Mouse (Mus musculus) intestine, embryonic 16.5 days (tissue): ENCODE data around the gene Fam166a. TPM values are rescaled to one million over a fixed set of nuclear protein-coding genes. Genes with fewer than 3 reads are reported as not detected.

Experiments used
- ATAC-seq: fragments of 200-750 bp; cut with Nextera tagmentation; 2 replicates; pipeline ENCODE4 v1.8.0; 2017; ENCODE audit warnings: moderate TSS enrichment, moderate library complexity
- H3K27ac ChIP-seq: fragments of 300-500 bp; sonication (generic); 2 replicates; pipeline ENCODE4 v1.5.1; 2014; ENCODE audit warnings: mild to moderate bottlenecking, low read length
- H3K27me3 ChIP-seq: fragments of 300-500 bp; sonication (generic); replicated peaks from 2 replicates; pipeline ENCODE4 v1.6.1; 2014; ENCODE audit warnings: low read length, control low read depth, mixed read lengths; ENCODE audit not compliant: control insufficient read depth, insufficient read depth
- H3K36me3 ChIP-seq: fragments of 300-500 bp; sonication (generic); 2 replicates; pipeline ENCODE4 v1.6.1; 2014; ENCODE audit warnings: low read length, control low read depth; ENCODE audit not compliant: control insufficient read depth, insufficient read depth
- H3K4me1 ChIP-seq: fragments of 300-500 bp; sonication (generic); 2 replicates; pipeline ENCODE4 v1.6.1; 2014; ENCODE audit warnings: low read length, control low read depth, mixed read lengths; ENCODE audit not compliant: control insufficient read depth, insufficient read depth
- H3K4me2 ChIP-seq: fragments of 300-500 bp; sonication (generic); 2 replicates; pipeline ENCODE4 v1.6.1; 2014; ENCODE audit warnings: low read depth, low read length, control low read depth
- H3K4me3 ChIP-seq: fragments of 300-500 bp; sonication (generic); 2 replicates; pipeline ENCODE4 v1.5.1; 2014; ENCODE audit warnings: mild to moderate bottlenecking, low read length
- H3K9ac ChIP-seq: fragments of 300-500 bp; sonication (generic); 2 replicates; pipeline ENCODE4 v1.6.1; 2014; ENCODE audit warnings: low read depth, low read length
- H3K9me3 ChIP-seq: fragments of 300-500 bp; sonication (generic); 2 replicates; pipeline ENCODE4 v1.6.1; 2016; ENCODE audit warnings: low read length, control low read depth; ENCODE audit not compliant: control insufficient read depth
- WGBS: fragments of 180-500 bp; shearing (Covaris S2); extraction: QIAGEN DNeasy Blood & Tissue Kit; methylation state at CpG from one replicate; pipeline ENCODE4 v1.1.7; 2014; 5-methylcytosine and 5-hydroxymethylcytosine counted together
- polyA plus RNA-seq: library from polyadenylated mRNA; unstranded; fragments of >200 nt; fragmentation: Nextera tagmentation; extraction: Ambion mirVana; gene quantifications from 2 replicates; pipeline ENCODE4 v1.2.1, GENCODE M21; 2015

Gene Fam166a
- polyA plus RNA-seq, 1 experiment from 2014 or later = 0.12 TPM

DNA sequence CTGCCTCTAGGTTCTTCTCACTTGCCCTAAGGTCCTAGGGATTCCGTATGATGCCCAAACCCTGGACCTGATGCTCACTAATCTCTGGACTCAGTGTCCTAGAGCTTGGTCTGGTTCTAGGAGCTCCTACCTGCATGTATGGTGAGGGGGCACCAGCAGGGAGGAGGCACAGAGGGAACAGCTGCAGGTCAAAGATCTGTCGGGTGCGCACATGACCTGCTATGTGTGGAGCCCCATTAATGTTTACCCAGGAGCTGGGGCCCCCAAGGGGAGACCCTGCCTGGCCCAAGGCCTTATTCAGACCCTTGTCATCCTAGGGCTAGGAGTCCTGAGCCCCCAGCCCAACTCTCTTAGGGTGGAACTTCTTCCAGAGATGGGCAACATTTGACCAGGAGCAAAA lies 15.5 kb downstream of the Fam166a start, which contains the start of gene Slc34a3:
Gene Slc34a3 (minus strand): TSS at position 315 of the 400 bp plus-strand sequence.
- Histone ChIP-seq H3K4me2 (peak within 1 kb of the TSS; percentile 38), H3K4me3 (0 out of 2 replicates have a peak within 1 kb of the TSS, but pooled peaks have one; percentile 14), H3K9ac (peak within 1 kb of the TSS; percentile 55), H3K9me3 (no peaks in the 10 kb centered on the region), H3K36me3 (no peaks in the 10 kb centered on the region), H3K4me1 (peaks cover 39% of the 10 kb centered on the region), H3K27ac (peak within 1 kb of the TSS; percentile 90), H3K27me3 (no peaks in the 10 kb centered on the region)
- peak; percentile 73 for ATAC-seq
- 62% methylated on average over 3 of the region's 3 CpGs for WGBS

- WGBS = 55% methylated on average over 5 of the region's 5 CpGs
- Histone ChIP-seq H3K27ac (peak overlapping the region; percentile 90), H3K9me3 (no peaks in the 10 kb centered on the region), H3K4me2 (peak overlapping the region; percentile 38), H3K9ac (peak overlapping the region; percentile 19; the same call in 1 of the 2 replicates), H3K4me1 (peaks cover 37% of the 10 kb centered on the region), H3K36me3 (no peaks in the 10 kb centered on the region), H3K27me3 (no peaks in the 10 kb centered on the region), H3K4me3 (0 out of 2 replicates have a peak overlapping the region, but pooled peaks have one; percentile 14)
- peak; percentile 77 for ATAC-seq
Observed at GRCm38 (mm10) chr2:25234551-25235220, 16.1 kb downstream of the Fam166a start.

DNA sequence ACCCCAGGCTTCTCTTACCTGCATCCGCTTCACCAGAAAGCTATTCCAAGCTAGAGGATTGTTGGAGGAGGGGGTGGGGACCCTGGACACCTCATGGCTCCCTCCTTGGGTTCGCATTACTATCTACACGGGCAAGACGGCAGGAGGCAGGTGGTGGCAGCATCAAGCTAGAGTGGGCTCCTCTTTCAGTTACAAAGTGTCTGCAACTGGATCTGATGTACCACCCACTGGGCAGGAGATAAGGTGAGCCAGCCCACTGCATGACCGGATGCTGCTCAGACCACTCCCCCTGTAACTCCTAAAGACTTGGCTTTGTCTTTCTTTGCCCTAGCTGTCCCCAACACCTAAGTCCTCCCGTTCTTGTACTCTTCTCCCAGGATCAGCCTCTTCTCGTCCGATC lies 18.1 kb downstream of the Fam166a start, which contains the start of gene Rnf224:
Gene Rnf224 (minus strand): TSS at position 174 of the 400 bp plus-strand sequence.
- Histone ChIP-seq H3K4me2 (peak within 1 kb of the TSS; percentile 19; the same call in 1 of the 2 replicates), H3K9me3 (no peaks in the 10 kb centered on the region), H3K27me3 (no peaks in the 10 kb centered on the region), H3K36me3 (no peaks in the 10 kb centered on the region), H3K4me1 (peaks cover 52% of the 10 kb centered on the region), H3K9ac (0 out of 2 replicates have a peak within 1 kb of the TSS, but pooled peaks have one; percentile 19), H3K4me3 (no peak within 1 kb of the TSS), H3K27ac (peak within 1 kb of the TSS; percentile 90)
- no peak for ATAC-seq
- WGBS = 43% methylated on average over 8 of the region's 8 CpGs

DNA sequence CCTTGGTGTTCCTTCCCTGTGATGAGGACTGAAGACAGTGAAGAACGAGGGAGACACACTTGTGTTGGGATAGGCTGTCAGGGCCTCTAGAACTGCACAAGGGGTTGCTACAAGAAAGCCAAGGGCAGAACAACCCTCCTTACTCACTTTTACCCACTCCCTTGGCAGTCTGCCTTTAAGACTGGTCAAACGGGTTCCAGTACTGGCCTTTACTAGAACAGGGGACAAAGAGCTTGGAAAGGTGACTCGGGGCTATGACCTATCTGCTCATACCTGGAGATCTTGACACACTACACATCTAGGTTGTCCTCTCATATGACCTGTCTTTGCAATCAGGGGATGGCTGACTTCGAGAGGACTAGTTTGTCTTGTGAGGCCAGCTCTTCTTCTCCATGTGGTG lies 19.0 kb downstream of the Fam166a start:
- no peak for ATAC-seq
- peaks cover 59% of the 10 kb centered on the region for H3K4me1 ChIP-seq
- H3K36me3 ChIP-seq = no peaks in the 10 kb centered on the region
- H3K4me3 ChIP-seq = no peak overlapping the region
- 0 out of 2 replicates have a peak overlapping the region, but pooled peaks have one; percentile 19 for H3K9ac ChIP-seq
- H3K27ac ChIP-seq = peak overlapping the region; percentile 40
- no peaks in the 10 kb centered on the region for H3K9me3 ChIP-seq
- WGBS = 51% methylated on average over 4 of the region's 4 CpGs
- no peaks in the 10 kb centered on the region for H3K27me3 ChIP-seq
- H3K4me2 ChIP-seq = no peak overlapping the region

GRCm38 (mm10) chr2:25238106-25238505 lies 19.6 kb downstream of the Fam166a start:
- Histone ChIP-seq H3K36me3 (no peaks in the 10 kb centered on the region), H3K4me2 (no peak overlapping the region), H3K9me3 (no peaks in the 10 kb centered on the region), H3K4me3 (no peak overlapping the region), H3K27me3 (no peaks in the 10 kb centered on the region), H3K4me1 (peaks cover 59% of the 10 kb centered on the region), H3K27ac (no peak overlapping the region), H3K9ac (no peak overlapping the region)
- no peak for ATAC-seq

DNA sequence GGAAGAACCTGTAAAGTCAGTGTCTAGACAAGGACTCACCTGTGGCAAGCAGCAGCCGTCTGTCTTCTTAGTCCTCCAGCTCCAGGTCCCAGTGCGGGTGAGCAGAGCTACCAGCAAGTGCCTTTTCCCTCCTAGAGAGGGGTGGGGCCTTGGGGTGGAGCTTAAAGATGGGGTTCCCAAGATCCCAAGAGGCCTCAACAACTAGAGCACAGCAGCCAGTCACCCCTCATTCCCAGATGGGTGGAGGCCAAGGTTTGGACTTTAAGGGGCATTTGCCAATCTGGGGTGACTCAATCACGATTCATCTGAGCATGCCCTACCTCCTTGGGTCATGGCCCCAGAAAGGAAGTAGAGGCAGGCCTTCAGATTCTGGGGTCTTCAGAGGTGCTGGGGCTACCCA lies 21.2 kb downstream of the Fam166a start:
- H3K9me3 ChIP-seq = no peaks in the 10 kb centered on the region
- H3K27me3 ChIP-seq = no peaks in the 10 kb centered on the region; the same call in 1 of the 2 replicates
- H3K27ac ChIP-seq = no peak overlapping the region
- H3K4me3 ChIP-seq = no peak overlapping the region
- peak overlapping the region; percentile 59; the same call in 1 of the 2 replicates for H3K9ac ChIP-seq
- H3K4me1 ChIP-seq = peaks cover 50% of the 10 kb centered on the region
- no peak overlapping the region for H3K4me2 ChIP-seq
- 85% methylated on average over 3 of the region's 3 CpGs for WGBS
- no peaks in the 10 kb centered on the region for H3K36me3 ChIP-seq
- no peak for ATAC-seq

DNA sequence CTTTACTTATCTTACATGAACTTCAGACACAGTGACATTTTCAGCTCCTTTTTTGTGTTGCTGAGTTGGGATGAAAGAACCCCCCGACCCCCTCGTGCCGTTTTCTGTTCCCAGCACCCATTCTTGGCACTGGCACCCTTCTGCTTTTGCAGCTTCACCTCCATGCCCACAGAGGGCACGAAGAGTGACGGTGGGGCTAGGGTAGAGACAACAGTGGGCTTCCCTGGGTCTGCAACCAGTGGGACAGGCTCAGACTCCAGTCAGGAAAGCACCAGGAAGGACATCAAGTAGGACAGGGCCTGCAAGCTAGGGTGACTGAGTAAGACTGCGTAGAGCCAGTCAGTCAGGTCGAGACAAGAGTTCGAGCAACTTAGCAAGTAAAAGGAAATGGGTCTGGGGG lies 21.8 kb downstream of the Fam166a start:
- no peaks in the 10 kb centered on the region for H3K36me3 ChIP-seq
- no peaks in the 10 kb centered on the region; the same call in 1 of the 2 replicates for H3K27me3 ChIP-seq
- peak overlapping the region; percentile 62 for H3K4me3 ChIP-seq
- 52% methylated on average over 8 of the region's 8 CpGs for WGBS
- peaks cover 47% of the 10 kb centered on the region for H3K4me1 ChIP-seq
- H3K27ac ChIP-seq = peak overlapping the region; percentile 79
- no peaks in the 10 kb centered on the region for H3K9me3 ChIP-seq
- H3K9ac ChIP-seq = peak overlapping the region; percentile 59
- ATAC-seq = peak; percentile 10
- peak overlapping the region; percentile 97 for H3K4me2 ChIP-seq

DNA sequence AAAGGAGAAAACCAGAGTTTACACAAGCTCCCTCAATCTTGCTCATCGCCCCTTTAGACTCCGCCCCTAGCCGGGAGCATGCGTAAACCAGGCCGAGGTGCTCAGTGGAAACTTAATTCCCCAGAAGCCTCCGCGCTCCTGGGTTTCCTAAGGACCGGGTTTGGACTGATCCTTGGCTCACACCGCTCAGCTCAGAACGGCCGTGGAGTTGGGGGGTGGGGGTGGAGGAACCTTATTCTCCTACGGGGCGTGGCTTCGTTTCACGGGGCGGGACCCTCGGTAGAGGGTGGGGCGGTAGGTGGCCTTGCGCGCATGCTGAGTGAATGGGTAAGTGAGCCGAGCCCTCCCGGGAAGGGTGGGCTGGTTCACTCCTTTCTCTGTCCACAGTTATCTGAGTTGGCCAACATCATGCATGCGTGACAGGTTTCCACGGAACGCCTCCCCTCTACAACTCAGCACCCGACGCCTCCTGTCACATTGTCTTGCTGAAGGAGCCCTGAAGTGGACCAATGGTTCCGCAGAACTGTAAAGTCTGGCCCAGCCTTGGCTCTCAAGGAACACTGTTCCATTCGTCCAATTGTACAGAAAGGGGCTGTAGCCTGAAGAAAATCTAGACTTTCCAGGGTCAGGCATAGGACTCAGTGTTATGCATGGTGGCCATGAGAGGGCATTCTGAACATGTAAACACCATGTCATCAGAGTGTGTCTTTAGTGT lies 22.3 kb downstream of the Fam166a start:
- peak overlapping the region; percentile 62 for H3K4me3 ChIP-seq
- H3K36me3 ChIP-seq = 0 out of 2 replicates have a peak, but pooled peaks cover 3% of the 10 kb centered on the region
- H3K27ac ChIP-seq = peak overlapping the region; percentile 79
- H3K9me3 ChIP-seq = no peaks in the 10 kb centered on the region
- ATAC-seq = peak; percentile 71
- peak overlapping the region; percentile 59 for H3K9ac ChIP-seq
- WGBS = 1% methylated on average over 29 of the region's 29 CpGs
- peaks cover 46% of the 10 kb centered on the region for H3K4me1 ChIP-seq
- H3K4me2 ChIP-seq = peak overlapping the region; percentile 97
- no peaks in the 10 kb centered on the region; the same call in 1 of the 2 replicates for H3K27me3 ChIP-seq

GRCm38 (mm10) chr2:25241438-25241775 lies 22.9 kb downstream of the Fam166a start:
- peak overlapping the region; percentile 76; the same call in 1 of the 2 replicates for H3K9ac ChIP-seq
- H3K9me3 ChIP-seq = no peaks in the 10 kb centered on the region
- H3K27ac ChIP-seq = peak overlapping the region; percentile 79
- 0 out of 2 replicates have a peak, but pooled peaks cover 4% of the 10 kb centered on the region for H3K36me3 ChIP-seq
- no peaks in the 10 kb centered on the region; the same call in 1 of the 2 replicates for H3K27me3 ChIP-seq
- H3K4me1 ChIP-seq = peaks cover 45% of the 10 kb centered on the region
- WGBS = 15% methylated on average over 6 of the region's 6 CpGs
- H3K4me3 ChIP-seq = peak overlapping the region; percentile 62
- H3K4me2 ChIP-seq = peak overlapping the region; percentile 97
- peak; percentile 56 for ATAC-seq
